Mouse (Mus musculus) intestine, embryonic 16.5 days (tissue): Measurements from ENCODE around the gene Rsph3b. TPM values are rescaled to one million over a fixed set of nuclear protein-coding genes. Genes with fewer than 3 reads are reported as not detected.
A peak's percentile ranks its signal among the peaks of the same experiment; 100 is the strongest.

Experiments used
- ATAC-seq: fragments of 200-750 bp; cut with Nextera tagmentation; 2 replicates; pipeline ENCODE4 v1.8.0; 2017; ENCODE audit warnings: moderate TSS enrichment, moderate library complexity
- H3K27ac ChIP-seq: fragments of 300-500 bp; sonication (generic); 2 replicates; pipeline ENCODE4 v1.5.1; 2014; ENCODE audit warnings: mild to moderate bottlenecking, low read length
- H3K27me3 ChIP-seq: fragments of 300-500 bp; sonication (generic); replicated peaks from 2 replicates; pipeline ENCODE4 v1.6.1; 2014; ENCODE audit warnings: low read length, control low read depth, mixed read lengths; ENCODE audit not compliant: control insufficient read depth, insufficient read depth
- H3K36me3 ChIP-seq: fragments of 300-500 bp; sonication (generic); 2 replicates; pipeline ENCODE4 v1.6.1; 2014; ENCODE audit warnings: low read length, control low read depth; ENCODE audit not compliant: control insufficient read depth, insufficient read depth
- H3K4me1 ChIP-seq: fragments of 300-500 bp; sonication (generic); 2 replicates; pipeline ENCODE4 v1.6.1; 2014; ENCODE audit warnings: low read length, control low read depth, mixed read lengths; ENCODE audit not compliant: control insufficient read depth, insufficient read depth
- H3K4me2 ChIP-seq: fragments of 300-500 bp; sonication (generic); 2 replicates; pipeline ENCODE4 v1.6.1; 2014; ENCODE audit warnings: low read depth, low read length, control low read depth
- H3K4me3 ChIP-seq: fragments of 300-500 bp; sonication (generic); 2 replicates; pipeline ENCODE4 v1.5.1; 2014; ENCODE audit warnings: mild to moderate bottlenecking, low read length
- H3K9ac ChIP-seq: fragments of 300-500 bp; sonication (generic); 2 replicates; pipeline ENCODE4 v1.6.1; 2014; ENCODE audit warnings: low read depth, low read length
- H3K9me3 ChIP-seq: fragments of 300-500 bp; sonication (generic); 2 replicates; pipeline ENCODE4 v1.6.1; 2016; ENCODE audit warnings: low read length, control low read depth; ENCODE audit not compliant: control insufficient read depth
- WGBS: fragments of 180-500 bp; shearing (Covaris S2); extraction: QIAGEN DNeasy Blood & Tissue Kit; methylation state at CpG from one replicate; pipeline ENCODE4 v1.1.7; 2014; 5-methylcytosine and 5-hydroxymethylcytosine counted together
- microRNA-seq: library from miRNA; unstranded; fragments of <30 nt; microRNA quantifications from one replicate; pipeline ENCODE4, GENCODE M21; 2016
- polyA plus RNA-seq: library from polyadenylated mRNA; unstranded; fragments of >200 nt; fragmentation: Nextera tagmentation; extraction: Ambion mirVana; gene quantifications from 2 replicates; pipeline ENCODE4 v1.2.1, GENCODE M21; 2015

Rsph3b gene
- polyA plus RNA-seq, 1 experiment from 2014 or later: 47.5 TPM

DNA sequence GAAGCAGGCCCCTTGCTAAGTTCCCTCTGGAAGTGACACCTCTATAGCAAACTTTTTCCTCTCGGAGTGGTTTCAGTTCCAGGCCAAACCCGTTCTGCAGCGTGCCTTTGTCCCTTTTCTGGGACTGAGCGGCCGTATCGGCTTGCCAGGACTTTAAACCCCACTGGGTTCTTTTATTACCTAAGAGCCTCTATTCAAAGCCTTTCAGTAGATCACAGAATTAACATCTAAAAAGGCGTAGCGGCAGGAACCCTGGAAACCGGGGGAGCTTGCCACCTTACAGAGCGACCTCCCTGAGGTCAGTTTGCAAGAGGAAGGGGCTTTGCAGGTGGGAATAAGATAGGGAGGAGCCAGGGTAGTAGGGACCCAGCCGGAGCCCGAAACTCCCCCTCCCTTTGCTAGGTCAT is 88.0 kb downstream of the Rsph3b start:
- Histone ChIP-seq H3K36me3 (no peaks in the 10 kb centered on the region), H3K4me2 (peak overlapping the region; percentile 70), H3K4me1 (peaks cover 32% of the 10 kb centered on the region), H3K9me3 (no peaks in the 10 kb centered on the region), H3K9ac (peak overlapping the region; percentile 44), H3K27ac (peak overlapping the region; percentile 93), H3K4me3 (peak overlapping the region; percentile 30), H3K27me3 (no peaks in the 10 kb centered on the region)
- 32% methylated on average over 12 of the region's 12 CpGs for whole genome bisulfite sequencing
- ATAC-seq: peak; percentile 78

DNA sequence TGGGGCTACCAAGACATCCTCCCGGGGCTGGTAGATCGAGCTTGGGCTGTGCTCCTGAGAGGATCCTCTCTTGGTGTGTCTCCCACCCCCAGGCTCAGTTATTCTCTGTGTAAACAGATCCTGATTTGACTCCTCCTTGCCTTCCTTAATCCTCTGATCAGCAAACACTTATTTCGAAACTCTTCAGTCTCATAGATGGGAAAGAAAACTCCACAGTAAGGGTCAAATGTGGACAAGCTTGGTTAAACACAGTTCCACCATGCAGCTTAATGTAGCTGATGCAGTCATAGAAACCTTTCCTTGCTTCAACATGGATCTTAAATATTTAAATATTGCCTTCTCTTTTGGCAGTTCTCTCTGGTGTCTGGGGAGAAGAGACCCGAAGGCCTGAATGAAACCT is 88.4 kb downstream of the Rsph3b start:
- Histone ChIP-seq H3K4me1 (peaks cover 32% of the 10 kb centered on the region), H3K9me3 (no peaks in the 10 kb centered on the region), H3K36me3 (no peaks in the 10 kb centered on the region), H3K27ac (peak overlapping the region; percentile 93), H3K4me3 (no peak overlapping the region), H3K27me3 (no peaks in the 10 kb centered on the region), H3K4me2 (peak overlapping the region; percentile 70; the same call in 1 of the 2 replicates), H3K9ac (peak overlapping the region; percentile 44)
- ATAC-seq: peak; percentile 26
- 25% methylated on average over 4 of the region's 4 CpGs for WGBS

Small RNA genes within 50 kb of the gene (microRNA-seq; reads per million reads assigned to microRNA genes)
- gene Mir692-1: not detected

Other genes with a start within 250 kb of the Rsph3b start
- gene Ezr, start 165.9 kb downstream of the Rsph3b start, polyA plus RNA-seq: 281 and 319 TPM in 2 replicates
- gene Tagap1, start 12.5 kb upstream of the Rsph3b start, polyA plus RNA-seq: 29.7 and 37.8 TPM in 2 replicates
- gene Rnaset2b, start 22.0 kb upstream of the Rsph3b start, polyA plus RNA-seq: 265 and 286 TPM in 2 replicates
- not detected in 2 replicates for gene Gm49721, start 30.2 kb upstream of the Rsph3b start, polyA plus RNA-seq
- gene Gm1604a, start 76.9 kb upstream of the Rsph3b start, polyA plus RNA-seq: not detected in 2 replicates
- 5.3 and 5.5 TPM in 2 replicates for gene Rps6ka2, start 221.4 kb upstream of the Rsph3b start, polyA plus RNA-seq